ENCODE assay signal across 15 mouse cellular contexts in the genomic region with DNA sequence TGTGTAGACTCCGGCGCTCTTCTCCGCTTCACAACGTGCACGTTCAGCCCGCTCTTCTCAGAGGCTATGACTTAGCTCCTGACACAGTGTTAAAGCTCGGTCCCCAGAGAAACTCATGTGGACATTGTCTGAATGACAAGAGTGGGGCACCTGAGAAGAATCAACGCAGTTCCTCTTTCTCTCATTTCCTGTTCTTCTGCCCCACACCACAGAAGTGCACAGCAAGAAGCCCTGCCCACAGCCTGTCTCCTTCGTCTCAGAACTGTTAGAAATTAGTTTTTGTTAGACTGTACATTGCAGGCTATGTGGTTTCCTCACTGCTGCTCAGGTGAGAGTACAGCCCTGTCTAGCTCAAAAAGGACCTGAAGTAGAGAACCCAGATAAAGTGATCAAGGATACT.
"Had no signal": no experiment of that assay in that cellular context is flagged by ENCODE, and none has a peak within 500 bp of the region (broad histone marks: within the 10 kb centered on the region; RNA-seq: fewer than 3 reads in every experiment).

No protein-coding gene starts in this region.

- ATAC-seq: hindbrain, postnatal 0 days; intestine, embryonic 16.5 days; liver, embryonic 12.5 days had no signal

- DNase-seq: gastrocnemius, adult 2 months; gastrocnemius, postnatal 25 days; heart, postnatal 10 days; heart, postnatal 4 days; kidney, adult 11 months; kidney, adult 2 months; kidney, adult 9 months; kidney, postnatal 14 days; kidney, postnatal 36 days; layer of hippocampus, adult 9-11 months; layer of hippocampus, postnatal 36 days; left cerebral cortex, postnatal 4 days had no signal
